Mouse (Mus musculus): ENCODE results near the gene Focad. TPM values are rescaled to one million over a fixed set of nuclear protein-coding genes. Genes with fewer than 3 reads are reported as not detected.

The Focad gene
- polyA plus RNA-seq, 1 experiment from 2014 or later = 4.8 TPM

DNA sequence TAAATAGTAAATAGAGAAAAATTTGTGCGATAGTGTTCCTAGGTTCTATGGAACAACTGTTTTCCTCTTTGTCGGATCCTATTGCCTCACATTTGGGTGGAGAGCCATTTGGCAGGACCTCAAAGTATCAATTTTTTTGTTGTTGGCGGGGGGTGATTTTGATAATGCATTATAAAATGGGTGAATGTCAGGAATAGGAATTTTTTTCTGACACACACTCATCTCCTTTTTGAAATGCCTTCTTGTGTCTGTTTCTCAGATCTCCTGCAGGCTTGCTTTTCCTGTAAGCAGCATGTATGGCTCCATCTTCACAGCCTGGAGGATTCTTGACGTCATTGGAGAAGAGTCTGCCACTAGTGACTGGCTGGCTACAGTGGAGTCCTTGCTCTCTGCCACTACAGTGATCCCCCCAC is 102.1 kb downstream of the Focad start:
- Histone ChIP-seq H3K9ac (ENCODE audit: low read depth, low read length) (no peak overlapping the region), H3K9me3 (ENCODE audit: control insufficient read depth) (no peaks in the 10 kb centered on the region), H3K27me3 (replicated peaks; ENCODE audit: control insufficient read depth, insufficient read depth, low read length) (no peaks in the 10 kb centered on the region), H3K27ac (ENCODE audit: low read depth, low read length) (no peak overlapping the region), H3K4me1 (replicated peaks; ENCODE audit: control insufficient read depth, insufficient read depth, low read length) (no peaks in the 10 kb centered on the region), H3K4me2 (replicated peaks; ENCODE audit: low read depth) (no peak overlapping the region), H3K36me3 (ENCODE audit: control insufficient read depth, insufficient read depth) (no peaks in the 10 kb centered on the region), H3K4me3 (ENCODE audit: low read depth, low read length) (no peak overlapping the region)
- no peak for ATAC-seq
- WGBS = 71% methylated on average over 4 of the region's 4 CpGs
- TF ChIP-seq CTCF (IDR thresholded peaks at IDR 0.05; ENCODE audit: low read depth) = no peak

DNA sequence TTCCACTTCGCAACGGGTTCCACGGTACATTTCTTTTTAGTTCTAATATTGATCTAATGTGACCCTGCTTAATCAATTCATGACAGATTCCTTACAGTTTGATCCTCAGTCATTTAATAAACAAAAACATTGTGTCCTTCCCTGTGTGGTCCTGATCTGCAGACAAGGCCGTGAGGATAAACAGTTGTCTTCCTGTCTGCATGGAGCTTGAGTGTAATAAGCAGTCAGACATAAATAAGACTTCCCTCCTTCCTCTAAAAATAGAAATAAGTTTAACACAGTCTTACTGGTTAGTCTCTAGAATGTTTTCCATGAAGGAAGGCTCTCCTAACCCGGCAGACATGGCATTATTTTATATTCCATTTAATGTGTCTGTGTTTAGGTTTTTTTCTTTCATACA is 102.8 kb downstream of the Focad start:
- Histone ChIP-seq H3K4me3 (ENCODE audit: low read depth, low read length) (no peak overlapping the region), H3K9ac (ENCODE audit: low read depth, low read length) (no peak overlapping the region), H3K27ac (ENCODE audit: low read depth, low read length) (no peak overlapping the region), H3K4me2 (replicated peaks; ENCODE audit: low read depth) (no peak overlapping the region), H3K36me3 (ENCODE audit: control insufficient read depth, insufficient read depth) (no peaks in the 10 kb centered on the region), H3K9me3 (ENCODE audit: control insufficient read depth) (no peaks in the 10 kb centered on the region), H3K4me1 (replicated peaks; ENCODE audit: control insufficient read depth, insufficient read depth, low read length) (no peaks in the 10 kb centered on the region), H3K27me3 (replicated peaks; ENCODE audit: control insufficient read depth, insufficient read depth, low read length) (no peaks in the 10 kb centered on the region)
- no peak for ATAC-seq
- 60% methylated on average over 5 of the region's 5 CpGs for WGBS
- TF ChIP-seq CTCF (IDR thresholded peaks at IDR 0.05; ENCODE audit: low read depth) = no peak

DNA sequence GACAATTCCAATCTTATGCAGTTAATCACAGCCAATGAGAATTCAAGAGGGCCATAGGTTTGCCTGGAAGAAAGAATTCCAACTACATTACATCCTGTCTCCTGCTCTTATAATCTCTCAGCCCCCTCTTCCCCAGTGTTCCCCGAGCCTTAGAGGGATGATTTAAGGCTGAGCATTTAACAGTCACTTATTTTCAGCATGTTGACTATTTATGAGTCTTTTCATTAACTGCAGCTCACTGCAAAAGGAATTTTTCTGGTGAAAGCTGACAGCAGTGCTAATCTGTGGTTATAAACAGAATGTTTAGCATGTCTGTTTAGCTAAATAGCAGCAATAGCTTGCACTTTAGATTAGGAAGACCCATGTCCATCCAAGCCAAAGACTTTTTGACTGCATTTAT is 104.8 kb downstream of the Focad start:
- WGBS = 73% methylated on average over 1 of the region's 1 CpGs
- no peaks in the 10 kb centered on the region for H3K27me3 ChIP-seq (replicated peaks; ENCODE audit: control insufficient read depth, insufficient read depth, low read length)
- H3K9me3 ChIP-seq (ENCODE audit: control insufficient read depth) = no peaks in the 10 kb centered on the region
- H3K4me1 ChIP-seq (replicated peaks; ENCODE audit: control insufficient read depth, insufficient read depth, low read length) = no peaks in the 10 kb centered on the region
- no peak overlapping the region for H3K9ac ChIP-seq (ENCODE audit: low read depth, low read length)
- H3K36me3 ChIP-seq (ENCODE audit: control insufficient read depth, insufficient read depth) = no peaks in the 10 kb centered on the region
- no peak overlapping the region for H3K27ac ChIP-seq (ENCODE audit: low read depth, low read length)
- H3K4me2 ChIP-seq (replicated peaks; ENCODE audit: low read depth) = no peak overlapping the region
- no peak for TF ChIP-seq CTCF (IDR thresholded peaks at IDR 0.05; ENCODE audit: low read depth)
- ATAC-seq = no peak
- no peak overlapping the region for H3K4me3 ChIP-seq (ENCODE audit: low read depth, low read length)

DNA sequence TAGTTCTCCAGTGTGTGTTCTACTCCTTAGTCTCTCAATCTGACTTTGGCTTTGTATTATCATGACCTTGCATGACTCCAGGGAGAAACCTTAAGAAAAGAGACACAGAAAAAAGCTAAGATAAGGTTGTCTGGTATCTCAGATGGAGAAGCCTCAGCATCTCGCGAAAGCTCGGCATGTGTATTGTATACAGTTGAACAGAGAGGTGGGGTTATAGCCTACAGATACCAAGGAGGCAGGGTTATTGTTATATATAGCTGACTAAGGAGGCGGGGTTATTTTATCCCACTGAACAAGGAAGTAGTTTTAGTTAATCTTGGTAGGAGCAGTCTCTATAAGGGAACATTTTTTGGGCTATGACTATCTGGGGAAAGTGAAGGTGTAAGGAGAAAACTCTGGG is 106.6 kb downstream of the Focad start:
- TF ChIP-seq CTCF (IDR thresholded peaks at IDR 0.05; ENCODE audit: low read depth) = no peak
- no peaks in the 10 kb centered on the region for H3K9me3 ChIP-seq (ENCODE audit: control insufficient read depth)
- WGBS = 91% methylated on average over 4 of the region's 4 CpGs
- ATAC-seq = no peak
- no peak overlapping the region for H3K9ac ChIP-seq (ENCODE audit: low read depth, low read length)
- H3K27me3 ChIP-seq (replicated peaks; ENCODE audit: control insufficient read depth, insufficient read depth, low read length) = no peaks in the 10 kb centered on the region
- H3K36me3 ChIP-seq (ENCODE audit: control insufficient read depth, insufficient read depth) = no peaks in the 10 kb centered on the region
- no peak overlapping the region for H3K4me3 ChIP-seq (ENCODE audit: low read depth, low read length)
- H3K27ac ChIP-seq (ENCODE audit: low read depth, low read length) = no peak overlapping the region
- H3K4me2 ChIP-seq (replicated peaks; ENCODE audit: low read depth) = no peak overlapping the region
- no peaks in the 10 kb centered on the region for H3K4me1 ChIP-seq (replicated peaks; ENCODE audit: control insufficient read depth, insufficient read depth, low read length)

DNA sequence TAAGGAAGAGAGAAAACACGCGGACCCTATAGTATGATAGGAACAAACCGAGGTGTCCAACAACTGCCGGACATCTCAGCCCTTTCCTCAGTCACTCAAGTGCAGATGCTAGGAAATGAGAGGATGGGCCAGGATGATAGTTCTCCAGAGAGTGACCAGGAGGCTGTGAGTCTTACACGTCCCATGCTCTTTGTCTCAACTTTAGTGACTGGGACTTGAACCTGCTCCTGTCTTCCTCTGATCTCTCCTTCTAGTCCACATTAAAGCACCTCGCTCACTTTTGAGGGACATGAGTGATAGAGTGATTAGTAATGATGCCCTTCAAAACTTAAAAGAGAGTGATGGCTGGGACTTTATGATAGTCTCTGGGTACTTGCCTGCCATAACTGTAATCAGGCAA is 114.2 kb downstream of the Focad start:
- no peak for ATAC-seq
- Histone ChIP-seq H3K9ac (ENCODE audit: low read depth, low read length) (no peak overlapping the region), H3K27me3 (replicated peaks; ENCODE audit: control insufficient read depth, insufficient read depth, low read length) (no peaks in the 10 kb centered on the region), H3K4me1 (replicated peaks; ENCODE audit: control insufficient read depth, insufficient read depth, low read length) (0 out of 2 replicates have a peak, but pooled peaks cover 5% of the 10 kb centered on the region), H3K36me3 (ENCODE audit: control insufficient read depth, insufficient read depth) (no peaks in the 10 kb centered on the region), H3K27ac (ENCODE audit: low read depth, low read length) (no peak overlapping the region), H3K9me3 (ENCODE audit: control insufficient read depth) (no peaks in the 10 kb centered on the region), H3K4me2 (replicated peaks; ENCODE audit: low read depth) (no peak overlapping the region), H3K4me3 (ENCODE audit: low read depth, low read length) (no peak overlapping the region)
- TF ChIP-seq CTCF (IDR thresholded peaks at IDR 0.05; ENCODE audit: low read depth) = no peak
- WGBS = 93% methylated on average over 6 of the region's 6 CpGs

DNA sequence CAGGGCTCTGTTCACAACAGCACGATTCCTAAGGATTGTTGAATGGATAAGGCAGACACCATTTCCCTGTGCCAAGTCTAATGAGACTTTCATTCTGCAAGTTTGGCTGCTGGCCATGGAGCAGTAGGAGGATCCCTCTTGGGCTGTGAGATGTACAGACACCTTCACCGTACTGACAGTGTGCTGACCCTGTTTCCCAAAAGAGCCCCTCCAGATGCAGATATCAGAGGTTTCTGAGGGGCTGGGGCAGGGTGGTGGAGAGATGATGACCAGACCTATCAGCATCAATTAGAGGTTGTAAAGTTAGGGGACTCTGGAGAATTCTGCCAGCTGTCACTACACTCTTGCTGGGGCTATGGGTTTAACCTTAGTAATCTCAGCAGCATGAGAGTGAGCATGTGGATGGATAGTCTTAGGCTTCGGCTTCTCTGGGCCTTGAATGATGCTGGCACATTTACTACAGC is 115.0 kb downstream of the Focad start:
- H3K4me1 ChIP-seq (replicated peaks; ENCODE audit: control insufficient read depth, insufficient read depth, low read length) = 0 out of 2 replicates have a peak, but pooled peaks cover 5% of the 10 kb centered on the region
- 59% methylated on average over 3 of the region's 3 CpGs for WGBS

DNA sequence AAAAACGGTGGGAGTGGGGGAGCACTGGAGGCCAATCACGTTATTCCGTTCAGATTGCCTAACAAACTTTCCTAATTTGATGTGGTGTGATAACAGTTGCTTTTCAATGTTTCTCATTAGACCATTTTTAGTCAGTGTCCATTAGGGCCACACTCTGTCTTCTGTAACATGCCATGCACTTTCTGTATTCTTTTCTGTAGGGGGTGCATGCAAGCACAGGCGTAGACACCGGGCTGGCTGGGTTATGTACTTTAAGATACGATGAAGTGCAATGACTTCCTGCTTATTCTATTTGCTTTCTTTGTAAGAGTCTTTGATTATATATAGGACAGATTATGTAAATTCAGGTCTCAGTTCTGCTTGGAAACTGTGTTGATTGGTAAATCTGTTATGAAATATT is 116.2 kb downstream of the Focad start:
- Histone ChIP-seq H3K36me3 (ENCODE audit: control insufficient read depth, insufficient read depth) (no peaks in the 10 kb centered on the region), H3K4me1 (replicated peaks; ENCODE audit: control insufficient read depth, insufficient read depth, low read length) (0 out of 2 replicates have a peak, but pooled peaks cover 5% of the 10 kb centered on the region), H3K9me3 (ENCODE audit: control insufficient read depth) (no peaks in the 10 kb centered on the region), H3K4me2 (replicated peaks; ENCODE audit: low read depth) (no peak overlapping the region), H3K9ac (ENCODE audit: low read depth, low read length) (no peak overlapping the region), H3K27me3 (replicated peaks; ENCODE audit: control insufficient read depth, insufficient read depth, low read length) (no peaks in the 10 kb centered on the region), H3K27ac (ENCODE audit: low read depth, low read length) (no peak overlapping the region), H3K4me3 (ENCODE audit: low read depth, low read length) (no peak overlapping the region)
- ATAC-seq = no peak
- 67% methylated on average over 6 of the region's 6 CpGs for WGBS
- no peak for TF ChIP-seq CTCF (IDR thresholded peaks at IDR 0.05; ENCODE audit: low read depth)

More for the DNA sequence above, 115.0 kb downstream of the Focad start:
- TF ChIP-seq CTCF (IDR thresholded peaks at IDR 0.05; ENCODE audit: low read depth) = no peak
- Histone ChIP-seq H3K9me3 (ENCODE audit: control insufficient read depth) (no peaks in the 10 kb centered on the region), H3K4me3 (ENCODE audit: low read depth, low read length) (no peak overlapping the region), H3K36me3 (ENCODE audit: control insufficient read depth, insufficient read depth) (no peaks in the 10 kb centered on the region), H3K27ac (ENCODE audit: low read depth, low read length) (no peak overlapping the region), H3K9ac (ENCODE audit: low read depth, low read length) (no peak overlapping the region), H3K27me3 (replicated peaks; ENCODE audit: control insufficient read depth, insufficient read depth, low read length) (no peaks in the 10 kb centered on the region), H3K4me2 (replicated peaks; ENCODE audit: low read depth) (no peak overlapping the region)
- ATAC-seq = no peak

Data from intestine, postnatal 0 days (tissue).